Mouse (Mus musculus): ENCODE data around the gene Fcho1. TPM values are rescaled to one million over a fixed set of nuclear protein-coding genes. Genes with fewer than 3 reads are reported as not detected.

The Fcho1 gene
- total RNA-seq, 2 experiments from 2014 or later, result not detected

GRCm38 (mm10) chr8:71731652-71732230 is 6.2 kb upstream of the Fcho1 start:
- H3K27ac ChIP-seq, result no peak overlapping the region
- intact Hi-C loops (cut with DNase I), result no loop called here
- H3K4me3 ChIP-seq, result no peak overlapping the region
- TF ChIP-seq CTCF (IDR thresholded peaks at IDR 0.05), result peak; percentile 44
- no peak for DNase-seq

DNA sequence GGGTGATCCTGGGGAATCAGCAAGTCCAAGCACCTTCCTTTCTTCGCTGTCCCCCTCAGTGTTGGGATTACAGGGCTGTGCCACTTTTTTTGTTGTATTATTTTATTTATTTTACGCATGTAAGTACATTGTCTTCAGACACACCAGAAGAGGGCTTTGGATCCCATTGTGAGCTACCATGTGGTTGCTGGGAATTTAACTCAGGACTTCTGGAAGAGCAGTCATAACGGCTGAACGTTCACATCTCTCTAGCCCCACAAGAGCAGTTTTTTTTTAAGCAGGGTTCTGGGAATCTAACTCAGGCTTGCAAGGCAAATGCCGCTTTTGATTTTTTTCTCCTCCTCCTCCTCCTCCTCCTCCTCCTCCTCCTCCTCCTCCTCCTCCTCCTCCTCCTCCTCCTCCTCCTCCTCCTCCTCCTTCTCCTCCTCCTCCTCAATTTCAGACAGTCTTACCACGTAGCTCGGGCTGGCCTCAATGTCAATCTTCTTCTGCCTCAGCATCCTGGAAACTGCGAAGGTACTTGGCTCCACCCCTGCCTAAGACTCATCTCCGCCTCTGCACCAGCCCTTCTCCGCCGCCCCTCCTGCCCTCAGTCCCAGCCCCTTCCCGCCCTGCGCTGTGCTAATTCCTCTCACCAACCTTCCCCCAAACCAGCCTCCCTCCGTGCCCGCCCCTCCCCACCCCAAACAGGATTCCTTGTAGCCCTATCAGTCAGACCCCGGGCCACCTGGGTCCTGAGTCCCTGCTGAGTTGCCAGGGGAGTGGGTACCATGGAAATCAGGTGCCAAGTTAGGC is 3.5 kb upstream of the Fcho1 start:
- H3K27ac ChIP-seq, result no peak overlapping the region
- intact Hi-C loops (cut with DNase I), result no loop called here
- H3K4me3 ChIP-seq, result peak overlapping the region; percentile 54
- no peak for TF ChIP-seq CTCF (IDR thresholded peaks at IDR 0.05)
- no peak for DNase-seq

- Histone ChIP-seq H3K4me3 (peak overlapping the region; percentile 54), H3K27ac (no peak overlapping the region)
- DNase-seq, result no peak
- intact Hi-C loops (cut with DNase I), result no loop called here
- no peak for TF ChIP-seq CTCF (IDR thresholded peaks at IDR 0.05)
Measured at GRCm38 (mm10) chr8:71728240-71728785, 2.8 kb upstream of the Fcho1 start.

- intact Hi-C loops (cut with DNase I), result no loop called here
- Histone ChIP-seq H3K4me3 (no peak overlapping the region), H3K27ac (no peak overlapping the region)
- DNase-seq, result no peak
- TF ChIP-seq CTCF (IDR thresholded peaks at IDR 0.05), result no peak
Measured at GRCm38 (mm10) chr8:71724389-71724788, 1.1 kb downstream of the Fcho1 start.

GRCm38 (mm10) chr8:71723047-71723551 is 2.4 kb downstream of the Fcho1 start:
- no peak for TF ChIP-seq CTCF (IDR thresholded peaks at IDR 0.05)
- Histone ChIP-seq H3K27ac (no peak overlapping the region), H3K4me3 (no peak overlapping the region)
- intact Hi-C loops (cut with DNase I), result no loop called here
- DNase-seq, result no peak

GRCm38 (mm10) chr8:71719928-71720457 is 5.5 kb downstream of the Fcho1 start:
- intact Hi-C loops (cut with DNase I), result no loop called here
- DNase-seq, result no peak
- Histone ChIP-seq H3K27ac (no peak overlapping the region), H3K4me3 (no peak overlapping the region)
- TF ChIP-seq CTCF (IDR thresholded peaks at IDR 0.05), result no peak

DNA sequence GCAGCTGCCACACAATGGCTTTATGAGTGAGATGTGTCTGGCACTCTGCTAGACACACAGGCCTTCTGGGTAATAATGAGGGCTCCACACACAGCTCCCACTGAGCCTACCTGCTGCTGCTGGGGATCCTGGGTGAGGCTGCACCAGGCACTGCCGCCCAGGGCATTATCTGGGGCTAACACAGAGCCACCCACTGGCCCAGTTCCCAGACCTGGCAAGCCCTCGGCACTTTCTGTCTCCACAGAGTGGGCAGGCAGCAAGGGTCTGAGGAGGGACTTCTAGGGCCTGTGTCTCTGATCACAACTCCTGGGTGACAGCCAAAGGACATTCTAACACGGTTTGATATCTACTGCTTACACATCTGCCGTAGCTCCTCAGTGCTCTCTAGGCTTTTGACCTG is 6.3 kb downstream of the Fcho1 start:
- no peak for TF ChIP-seq CTCF (IDR thresholded peaks at IDR 0.05)
- Histone ChIP-seq H3K27ac (no peak overlapping the region), H3K4me3 (no peak overlapping the region)
- DNase-seq, result no peak
- intact Hi-C loops (cut with DNase I), result no loop called here

DNA sequence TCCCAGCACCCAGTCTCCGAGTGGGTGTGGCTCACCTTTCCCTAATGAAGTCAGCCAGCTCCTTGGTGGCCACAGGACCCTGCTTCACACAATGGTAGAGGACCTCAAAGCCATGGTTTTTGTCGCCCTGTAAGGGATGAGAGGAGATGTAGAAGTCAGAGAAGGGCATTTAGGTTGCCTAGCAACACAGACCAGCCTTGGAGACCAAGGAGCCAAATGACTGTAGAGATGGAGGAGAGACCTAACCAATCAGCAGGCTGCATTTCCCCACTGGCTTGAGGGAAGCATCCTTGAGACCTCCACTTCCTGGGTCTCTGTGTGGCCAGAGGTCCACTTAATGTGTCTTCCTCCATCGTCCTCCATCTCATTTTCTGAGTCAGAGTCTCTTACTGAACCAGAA is 7.3 kb downstream of the Fcho1 start:
- TF ChIP-seq CTCF (IDR thresholded peaks at IDR 0.05), result no peak
- Histone ChIP-seq H3K4me3 (no peak overlapping the region), H3K27ac (no peak overlapping the region)
- intact Hi-C loops (cut with DNase I), result no loop called here
- DNase-seq, result no peak

DNA sequence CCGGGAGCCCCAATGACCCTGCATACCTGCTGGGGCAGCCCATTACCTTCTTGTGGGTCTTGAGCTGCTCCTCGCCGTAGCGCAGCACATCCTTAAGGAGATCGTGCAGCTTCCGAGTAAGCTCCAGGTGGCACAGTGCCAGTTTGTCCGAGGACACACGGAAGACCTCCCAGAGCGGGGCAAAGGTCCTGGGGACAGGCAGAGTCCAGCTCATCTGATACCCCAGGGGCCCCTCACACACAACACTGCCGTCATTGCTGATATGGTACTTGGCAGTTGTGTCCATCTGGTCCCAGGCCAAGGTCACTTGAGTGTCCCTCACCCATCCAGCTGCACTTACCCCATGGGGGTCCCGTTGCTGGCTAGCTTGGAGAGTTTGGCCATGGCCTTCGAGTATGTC is 8.4 kb downstream of the Fcho1 start:
- no peak overlapping the region for H3K4me3 ChIP-seq
- no peak for TF ChIP-seq CTCF (IDR thresholded peaks at IDR 0.05)
- intact Hi-C loops (cut with DNase I), result no loop called here
- H3K27ac ChIP-seq, result no peak overlapping the region
- DNase-seq, result no peak

- TF ChIP-seq CTCF (IDR thresholded peaks at IDR 0.05), result no peak
- Histone ChIP-seq H3K27ac (no peak overlapping the region), H3K4me3 (no peak overlapping the region)
- no peak for DNase-seq
- intact Hi-C loops (cut with DNase I), result no loop called here
Measured at GRCm38 (mm10) chr8:71716561-71717053, 8.9 kb downstream of the Fcho1 start.

GRCm38 (mm10) chr8:71715531-71715930 is 10.0 kb downstream of the Fcho1 start:
- intact Hi-C loops (cut with DNase I), result no loop called here
- no peak for DNase-seq

DNA sequence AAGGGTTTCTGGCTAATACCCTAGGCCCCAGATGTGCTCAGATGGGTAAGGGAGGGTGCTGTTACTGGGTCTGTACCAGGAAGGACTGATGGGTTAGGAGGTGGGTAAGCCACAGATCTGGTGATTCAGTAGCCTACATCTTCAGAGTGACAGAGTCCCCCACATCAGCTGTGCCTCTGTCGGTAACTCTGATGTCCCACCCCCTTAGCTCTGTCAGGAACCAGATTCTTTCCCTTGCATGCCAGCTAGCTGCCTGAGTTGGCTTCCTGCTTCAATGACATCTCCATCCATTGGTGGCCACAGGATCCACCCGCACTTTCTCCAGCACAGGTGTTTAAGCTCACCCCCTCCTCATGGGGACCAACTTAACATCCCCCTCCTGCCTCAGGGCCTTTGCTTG is 13.9 kb downstream of the Fcho1 start:
- no peak for DNase-seq
- intact Hi-C loops (cut with DNase I), result no loop called here
- no peak for TF ChIP-seq CTCF (IDR thresholded peaks at IDR 0.05)
- Histone ChIP-seq H3K27ac (no peak overlapping the region), H3K4me3 (no peak overlapping the region)

More at GRCm38 (mm10) chr8:71715531-71715930, 10.0 kb downstream of the Fcho1 start:
- Histone ChIP-seq H3K27ac (no peak overlapping the region), H3K4me3 (no peak overlapping the region)
- no peak for TF ChIP-seq CTCF (IDR thresholded peaks at IDR 0.05)

All from gastrocnemius, adult 2 months (tissue).